Mouse (Mus musculus): ENCODE data around the gene Mnt. TPM values are rescaled to one million over a fixed set of nuclear protein-coding genes. Genes with fewer than 3 reads are reported as not detected.

Gene Mnt
- polyA plus RNA-seq, 1 experiment: 7.9 TPM

GRCm38 (mm10) chr11:74831606-74832451 is 1.1 kb downstream of the Mnt start:
- DNase-seq (ENCODE audit: low spot score): peak; percentile 99

GRCm38 (mm10) chr11:74832503-74833143 is 1.9 kb downstream of the Mnt start:
- no peak for DNase-seq (ENCODE audit: low spot score)

GRCm38 (mm10) chr11:74833536-74834358 is 3.0 kb downstream of the Mnt start:
- no peak for DNase-seq (ENCODE audit: low spot score)

- DNase-seq (ENCODE audit: low spot score): no peak
These were observed 3.6 kb downstream of the Mnt start for GRCm38 (mm10) chr11:74834359-74834638.

- no peak for DNase-seq (ENCODE audit: low spot score)
These were observed 4.0 kb downstream of the Mnt start for GRCm38 (mm10) chr11:74834650-74835277.

- no peak for DNase-seq (ENCODE audit: low spot score)
These were observed 5.0 kb downstream of the Mnt start for GRCm38 (mm10) chr11:74835593-74836224.

GRCm38 (mm10) chr11:74836225-74837055 is 5.7 kb downstream of the Mnt start:
- DNase-seq (ENCODE audit: low spot score): peak; percentile 26

GRCm38 (mm10) chr11:74837056-74837693 is 6.5 kb downstream of the Mnt start:
- no peak for DNase-seq (ENCODE audit: low spot score)

- DNase-seq (ENCODE audit: low spot score): peak; percentile 91
These were observed 7.1 kb downstream of the Mnt start for GRCm38 (mm10) chr11:74837694-74838431.

GRCm38 (mm10) chr11:74838441-74838840 is 7.7 kb downstream of the Mnt start:
- peak; percentile 87 for DNase-seq (ENCODE audit: low spot score)

- no peak for DNase-seq (ENCODE audit: low spot score)
These were observed 8.3 kb downstream of the Mnt start for GRCm38 (mm10) chr11:74838971-74839370.

- DNase-seq (ENCODE audit: low spot score): no peak
These were observed 9.4 kb downstream of the Mnt start for GRCm38 (mm10) chr11:74839860-74840715.

GRCm38 (mm10) chr11:74840739-74841138 is 10.0 kb downstream of the Mnt start:
- DNase-seq (ENCODE audit: low spot score): no peak

- no peak for DNase-seq (ENCODE audit: low spot score)
These were observed 10.6 kb downstream of the Mnt start for GRCm38 (mm10) chr11:74841366-74841765.

GRCm38 (mm10) chr11:74842045-74842444 is 11.3 kb downstream of the Mnt start:
- no peak for DNase-seq (ENCODE audit: low spot score)

- no peak for DNase-seq (ENCODE audit: low spot score)
These were observed 12.1 kb downstream of the Mnt start for GRCm38 (mm10) chr11:74842656-74843434.

- DNase-seq (ENCODE audit: low spot score): no peak
These were observed 12.7 kb downstream of the Mnt start for GRCm38 (mm10) chr11:74843435-74843714.

GRCm38 (mm10) chr11:74843761-74844160 is 13.0 kb downstream of the Mnt start:
- DNase-seq (ENCODE audit: low spot score): no peak
